ENCODE assay signal across 17 mouse cellular contexts in the genomic region with DNA sequence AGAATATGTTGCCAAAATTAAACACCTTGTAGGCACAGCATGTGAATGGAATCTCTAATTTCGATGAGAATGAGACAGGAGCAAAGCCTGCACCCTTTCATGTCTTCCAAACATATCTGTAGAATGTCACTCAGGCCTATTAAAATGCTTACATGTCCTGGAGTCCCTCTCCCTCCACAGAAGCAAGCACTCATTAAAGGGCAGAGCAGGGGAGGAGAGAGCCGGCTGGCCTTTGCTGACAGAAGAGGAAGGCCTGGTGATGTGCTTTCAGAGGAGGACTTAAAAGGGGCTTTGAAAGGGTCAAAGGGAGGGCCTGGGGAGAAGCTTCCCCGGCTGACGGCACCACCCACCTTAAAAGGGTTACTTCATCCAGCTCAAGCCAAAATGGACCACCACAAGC.
A peak's percentile ranks its signal among the peaks of the same experiment; 100 is the strongest.
DNase-seq lines count a peak whose midpoint lies in the region; ATAC-seq lines count a peak whose summit lies in the region.
"Had no signal": no experiment of that assay in that cellular context is flagged by ENCODE, and none has a peak within 500 bp of the region (broad histone marks: within the 10 kb centered on the region; RNA-seq: fewer than 3 reads in every experiment).

No protein-coding gene starts in this region.

- H3K9ac ChIP-seq in hindbrain, embryonic 16.5 days (ENCODE audit: low read depth, low read length): no peak overlapping the region
- H3K9ac ChIP-seq in forebrain, embryonic 15.5 days (replicated peaks): no peak overlapping the region
- no peak overlapping the region for H3K9ac ChIP-seq in midbrain, embryonic 15.5 days
- H3K9ac ChIP-seq: embryonic facial prominence, embryonic 15.5 days had no signal

- no peak for ATAC-seq in hindbrain, embryonic 16.5 days
- ATAC-seq in forebrain, embryonic 15.5 days (replicated peaks): peak; percentile 46; the same call in 1 of the 2 replicates
- 0 out of 2 replicates have a peak, but pooled peaks have one; percentile 46 for ATAC-seq in midbrain, embryonic 15.5 days (replicated peaks)
- ATAC-seq: CD4-positive, CD25-positive, alpha-beta regulatory T cell, adult 4 months; Patski had no signal

- WGBS in hindbrain, embryonic 10.5 days: 14% methylated on average over 4 of the region's 4 CpGs
- WGBS in hindbrain, embryonic 16.5 days: 14% methylated on average over 4 of the region's 4 CpGs
- 4% methylated on average over 4 of the region's 4 CpGs for WGBS in forebrain, embryonic 15.5 days
- WGBS in midbrain, embryonic 15.5 days: 8% methylated on average over 4 of the region's 4 CpGs

- no peaks in the 10 kb centered on the region for H3K9me3 ChIP-seq in hindbrain, embryonic 10.5 days
- H3K9me3 ChIP-seq in hindbrain, embryonic 16.5 days (ENCODE audit: control insufficient read depth, low read length): no peaks in the 10 kb centered on the region
- H3K9me3 ChIP-seq in forebrain, embryonic 15.5 days: no peaks in the 10 kb centered on the region
- no peaks in the 10 kb centered on the region for H3K9me3 ChIP-seq in midbrain, embryonic 15.5 days
- H3K9me3 ChIP-seq: embryonic facial prominence, embryonic 15.5 days had no signal

- no peaks in the 10 kb centered on the region for H3K27me3 ChIP-seq in hindbrain, embryonic 10.5 days (ENCODE audit: insufficient read depth, poor library complexity, severe bottlenecking)
- no peaks in the 10 kb centered on the region for H3K27me3 ChIP-seq in hindbrain, embryonic 16.5 days (replicated peaks; ENCODE audit: control insufficient read depth, insufficient read depth, low read length)
- no peaks in the 10 kb centered on the region for H3K27me3 ChIP-seq in forebrain, embryonic 15.5 days
- H3K27me3 ChIP-seq in midbrain, embryonic 15.5 days (replicated peaks): no peaks in the 10 kb centered on the region
- H3K27me3 ChIP-seq: embryonic facial prominence, embryonic 15.5 days; Patski had no signal

- H3K27ac ChIP-seq in hindbrain, embryonic 10.5 days: peak overlapping the region; percentile 3; the same call in 1 of the 2 replicates
- H3K27ac ChIP-seq in hindbrain, embryonic 16.5 days (ENCODE audit: low read depth, low read length): no peak overlapping the region
- peak overlapping the region; percentile 71 for H3K27ac ChIP-seq in forebrain, embryonic 15.5 days (replicated peaks)
- peak overlapping the region; percentile 68 for H3K27ac ChIP-seq in midbrain, embryonic 15.5 days
- H3K27ac ChIP-seq: kidney, postnatal 0 days had no signal

- H3K36me3 ChIP-seq in hindbrain, embryonic 10.5 days: no peaks in the 10 kb centered on the region
- no peaks in the 10 kb centered on the region for H3K36me3 ChIP-seq in hindbrain, embryonic 16.5 days (ENCODE audit: control insufficient read depth, insufficient read depth, low read length)
- no peaks in the 10 kb centered on the region for H3K36me3 ChIP-seq in forebrain, embryonic 15.5 days
- H3K36me3 ChIP-seq in midbrain, embryonic 15.5 days (replicated peaks): no peaks in the 10 kb centered on the region
- H3K36me3 ChIP-seq: embryonic facial prominence, embryonic 15.5 days had no signal

- peaks cover 59% of the 10 kb centered on the region for H3K4me1 ChIP-seq in hindbrain, embryonic 10.5 days (replicated peaks)
- H3K4me1 ChIP-seq in hindbrain, embryonic 16.5 days (ENCODE audit: control insufficient read depth, insufficient read depth, low read depth, low read length): peaks cover 22% of the 10 kb centered on the region
- H3K4me1 ChIP-seq in forebrain, embryonic 15.5 days: peaks cover 54% of the 10 kb centered on the region
- H3K4me1 ChIP-seq in midbrain, embryonic 15.5 days: peaks cover 49% of the 10 kb centered on the region

- H3K4me3 ChIP-seq in hindbrain, embryonic 10.5 days: no peak overlapping the region
- H3K4me3 ChIP-seq in hindbrain, embryonic 16.5 days (ENCODE audit: low read length): no peak overlapping the region
- H3K4me3 ChIP-seq in forebrain, embryonic 15.5 days: no peak overlapping the region
- no peak overlapping the region for H3K4me3 ChIP-seq in midbrain, embryonic 15.5 days
- H3K4me3 ChIP-seq: embryonic facial prominence, embryonic 15.5 days had no signal

- no peak overlapping the region; the same call in 1 of the 2 replicates for H3K4me2 ChIP-seq in hindbrain, embryonic 16.5 days (ENCODE audit: low read length)
- H3K4me2 ChIP-seq in forebrain, embryonic 15.5 days (replicated peaks): no peak overlapping the region
- H3K4me2 ChIP-seq in midbrain, embryonic 15.5 days: no peak overlapping the region

- no peak for DNase-seq in hindbrain, embryonic 10.5 days (ENCODE audit: low spot score)
- peak; percentile 58 for DNase-seq in embryo, embryonic 10.5 days (ENCODE audit: low spot score)
- no peak for DNase-seq in c-Kit-positive CD71-positive TER-119-positive erythroid progenitor cells, embryonic 14.5 days (ENCODE audit: low spot score)
- DNase-seq in testis, postnatal 10 days (ENCODE audit: low spot score): no peak
- DNase-seq in lung, adult 18-20 months: no peak
- DNase-seq: adrenal gland, adult 8-10 months; cerebellum, adult 11 months; liver; right cerebral cortex, postnatal 4 days; thymus, adult 18-20 months had no signal
